In the genomic region with DNA sequence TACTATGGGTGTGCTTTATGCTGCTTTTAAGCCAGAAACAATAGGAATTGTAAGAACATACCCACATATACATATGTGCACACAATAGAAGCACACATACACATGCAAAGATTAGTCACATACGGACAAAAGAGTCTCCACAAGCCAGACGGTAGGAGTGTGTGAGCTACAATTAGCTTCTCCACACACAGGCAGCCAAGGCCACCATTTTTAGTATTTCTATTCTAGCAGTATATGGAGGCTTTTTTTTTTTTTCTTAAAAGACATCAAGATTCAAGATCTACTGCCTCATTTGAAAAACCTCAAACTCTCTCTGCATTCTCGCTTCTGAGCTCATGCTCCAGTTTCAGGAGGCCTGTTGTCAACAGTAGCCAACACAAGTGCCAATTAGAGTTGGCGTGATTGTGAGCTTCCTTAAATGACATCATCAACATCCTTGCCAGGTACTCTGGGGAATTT, we compare ENCODE assay signal across 10 mouse cellular contexts. TPM values are rescaled to one million over a fixed set of nuclear protein-coding genes. Genes with fewer than 3 reads are reported as not detected.
DNase-seq lines count a peak whose midpoint lies in the region; ATAC-seq lines count a peak whose summit lies in the region.
"Had no signal": no experiment of that assay in that cellular context is flagged by ENCODE, and none has a peak within 500 bp of the region (broad histone marks: within the 10 kb centered on the region; RNA-seq: fewer than 3 reads in every experiment).

No protein-coding gene starts in this region.

- no peaks in the 10 kb centered on the region for H3K9me3 ChIP-seq in forebrain, embryonic 12.5 days
- no peaks in the 10 kb centered on the region for H3K9me3 ChIP-seq in liver, embryonic 13.5 days (replicated peaks)
- H3K9me3 ChIP-seq: lung, embryonic 15.5 days had no signal

- H3K4me2 ChIP-seq in forebrain, embryonic 12.5 days = no peak overlapping the region
- peak overlapping the region; percentile 54 for H3K4me2 ChIP-seq in liver, embryonic 13.5 days
- H3K4me2 ChIP-seq: lung, embryonic 15.5 days had no signal

- peaks cover 4% of the 10 kb centered on the region; the same call in 1 of the 2 replicates for H3K36me3 ChIP-seq in forebrain, embryonic 12.5 days (replicated peaks)
- peaks cover 21% of the 10 kb centered on the region for H3K36me3 ChIP-seq in liver, embryonic 13.5 days
- H3K36me3 ChIP-seq: lung, embryonic 15.5 days had no signal

- H3K4me3 ChIP-seq in forebrain, embryonic 12.5 days (replicated peaks) = no peak overlapping the region
- peak overlapping the region; percentile 6; the same call in 1 of the 2 replicates for H3K4me3 ChIP-seq in liver, embryonic 13.5 days (replicated peaks)
- H3K4me3 ChIP-seq: lung, embryonic 15.5 days had no signal

- 37% methylated on average over 4 of the region's 4 CpGs for WGBS in forebrain, embryonic 12.5 days
- 61% methylated on average over 4 of the region's 4 CpGs for WGBS in liver, embryonic 13.5 days (ENCODE audit: insufficient replicate concordance)

- no peak overlapping the region for H3K9ac ChIP-seq in forebrain, embryonic 12.5 days
- peak overlapping the region; percentile 65 for H3K9ac ChIP-seq in liver, embryonic 13.5 days
- H3K9ac ChIP-seq: lung, embryonic 15.5 days had no signal

- peak overlapping the region; percentile 59; the same call in 1 of the 2 replicates for H3K27ac ChIP-seq in forebrain, embryonic 12.5 days
- H3K27ac ChIP-seq in liver, embryonic 13.5 days = peak overlapping the region; percentile 94
- H3K27ac ChIP-seq: lung, embryonic 15.5 days had no signal

- no peaks in the 10 kb centered on the region for H3K27me3 ChIP-seq in forebrain, embryonic 12.5 days
- H3K27me3 ChIP-seq in liver, embryonic 13.5 days = no peaks in the 10 kb centered on the region
- H3K27me3 ChIP-seq: lung, embryonic 15.5 days had no signal

- H3K4me1 ChIP-seq in forebrain, embryonic 12.5 days = peaks cover 22% of the 10 kb centered on the region
- peaks cover 94% of the 10 kb centered on the region for H3K4me1 ChIP-seq in liver, embryonic 13.5 days (replicated peaks)

- DNase-seq in cerebellum, adult 9-11 months = peak; percentile 34
- no peak for DNase-seq in cerebellum, postnatal 10 days
- DNase-seq in left cerebral cortex, adult 11 months (ENCODE audit: low spot score) = peak; percentile 37
- DNase-seq in left cerebral cortex, postnatal 4 days = no peak
- no peak for DNase-seq in liver, embryonic 13.5 days
- no peak for DNase-seq in thymus, postnatal 25 days
- DNase-seq in urinary bladder, postnatal 36 days (ENCODE audit: low spot score in 2 of 2) = no peak
- DNase-seq: kidney, adult 2 months had no signal

- intact Hi-C loops in left cerebral cortex, postnatal 4 days (cut with DNase I) = no loop called here

- no peak for ATAC-seq in forebrain, embryonic 12.5 days (ENCODE audit: low FRiP score)
- no peak for ATAC-seq in liver, embryonic 13.5 days (ENCODE audit: low read depth)

RNA-seq across cellular contexts. Expression of a gene that starts 31.9 kb away (rescaled TPM):
- total RNA-seq in left cerebral cortex, postnatal 4 days (2021) = 10 to 100 TPM; 78.6 to 83.1 TPM
- polyA plus RNA-seq in forebrain, embryonic 12.5 days (2016; fragmentation: Nextera tagmentation; extraction: Ambion mirVana) = 16.4 and 19.7 TPM in 2 replicates
- 6.2 and 7.7 TPM in 2 replicates for polyA plus RNA-seq in liver, embryonic 13.5 days (2015; fragmentation: Nextera tagmentation; extraction: Ambion mirVana)

Comparison
In these comparisons a context has a peak if more than half of its experiments do, and no peak if none do; other contexts are left out.
1. DNase-seq: peak in cerebellum, adult 9-11 months (single experiment) and left cerebral cortex, adult 11 months (single experiment); none in cerebellum, postnatal 10 days (0 of 2), left cerebral cortex, postnatal 4 days (single experiment), liver, embryonic 13.5 days (single experiment), thymus, postnatal 25 days (single experiment) and urinary bladder, postnatal 36 days (0 of 2).